Mouse (Mus musculus) liver, embryonic 14.5 days (tissue): Measurements from ENCODE around the gene Nxpe4. TPM values are rescaled to one million over a fixed set of nuclear protein-coding genes. Genes with fewer than 3 reads are reported as not detected.
A peak's percentile ranks its signal among the peaks of the same experiment; 100 is the strongest.

ENCODE experiments used
- ATAC-seq: fragments of 200-750 bp; cut with Nextera tagmentation; 2 replicates; pipeline ENCODE4 v1.8.0; 2017; ENCODE audit warnings: moderate number of reproducible peaks, mild to moderate bottlenecking, moderate library complexity; ENCODE audit not compliant: insufficient read depth
- DNase-seq, 3 experiments: peaks; one replicate each; pipeline ENCODE4 v3.0.0-alpha.2; 2012 to 2013; ENCODE audit warnings: low read depth in 3 of 3, low spot score in 3 of 3
- H3K27ac ChIP-seq: fragments of 300-500 bp; sonication (generic); 2 replicates; pipeline ENCODE4 v1.5.1; 2014; ENCODE audit warnings: moderate library complexity, mild to moderate bottlenecking, control low read depth, inconsistent platforms
- H3K27me3 ChIP-seq: fragments of 300-500 bp; sonication (generic); 2 replicates; pipeline ENCODE4 v1.6.1; 2014; ENCODE audit warnings: mild to moderate bottlenecking, low read length, moderate library complexity; ENCODE audit not compliant: control insufficient read depth, insufficient read depth
- H3K36me3 ChIP-seq: fragments of 300-500 bp; sonication (generic); replicated peaks from 2 replicates; pipeline ENCODE4 v1.6.1; 2014; ENCODE audit warnings: low read depth; ENCODE audit not compliant: control insufficient read depth, insufficient read depth
- H3K4me1 ChIP-seq, 2 experiments: fragments of 200-500 bp in 1 of 2; fragments of 300-500 bp in 1 of 2; sonication (generic) in 1 of 2; replicated peaks; 2 replicates each; pipeline ENCODE4 v1.6.1; 2012 to 2014; ENCODE audit warnings: antibody characterized with exemption in 1 of 2, inconsistent platforms in 1 of 2, low read length in 1 of 2; ENCODE audit not compliant: control insufficient read depth in 2 of 2, insufficient read depth in 2 of 2
- H3K4me2 ChIP-seq: fragments of 300-500 bp; sonication (generic); 2 replicates; pipeline ENCODE4 v1.6.1; 2014; ENCODE audit warnings: low read depth, mild to moderate bottlenecking, control low read depth, moderate library complexity
- H3K4me3 ChIP-seq, 2 experiments: fragments of 200-500 bp in 1 of 2; fragments of 300-500 bp in 1 of 2; sonication (generic) in 1 of 2; 2 replicates each; pipeline ENCODE4 v1.5.1; 2012 to 2014; ENCODE audit warnings: low read depth in 2 of 2, low read length in 2 of 2, mild to moderate bottlenecking in 2 of 2, control low read depth in 1 of 2, inconsistent platforms in 1 of 2, moderate library complexity in 1 of 2; ENCODE audit not compliant: insufficient read depth in 1 of 2
- H3K9ac ChIP-seq: fragments of 300-500 bp; sonication (generic); replicated peaks from 2 replicates; pipeline ENCODE4 v1.6.1; 2014; ENCODE audit warnings: mild to moderate bottlenecking, control low read depth, moderate library complexity
- H3K9me3 ChIP-seq: fragments of 300-500 bp; sonication (generic); 2 replicates; pipeline ENCODE4 v1.6.1; 2016; ENCODE audit warnings: low read length, mixed read lengths; ENCODE audit not compliant: control insufficient read depth
- CTCF ChIP-seq: IDR thresholded peaks from 2 replicates; pipeline ENCODE4 v1.5.1; 2016; ENCODE audit warnings: antibody characterized with exemption, low read depth, control low read depth
- EP300 ChIP-seq: IDR thresholded peaks from 2 replicates; pipeline ENCODE4 v1.6.1; 2016; ENCODE audit warnings: antibody characterized with exemption, low read depth
- WGBS: fragments of 180-500 bp; shearing (Covaris S2); extraction: QIAGEN DNeasy Blood & Tissue Kit; methylation state at CpG from one replicate; pipeline ENCODE4 v1.1.7; 2014; ENCODE audit not compliant: insufficient replicate concordance; 5-methylcytosine and 5-hydroxymethylcytosine counted together
- polyA plus RNA-seq, 2 experiments: library from polyadenylated mRNA; depleted of rRNA in 1 of 2; stranded (reverse) in 1 of 2; unstranded in 1 of 2; fragments of >200 nt; fragmentation: Nextera tagmentation in 1 of 2; extraction: Ambion mirVana in 1 of 2; gene quantifications; 2 replicates each; pipeline versions ENCODE4 v1.2.1 to v1.2.3; 2012 to 2014

Gene Nxpe4
- polyA plus RNA-seq, 2 experiments = 6.2 to 8.3 TPM

DNA sequence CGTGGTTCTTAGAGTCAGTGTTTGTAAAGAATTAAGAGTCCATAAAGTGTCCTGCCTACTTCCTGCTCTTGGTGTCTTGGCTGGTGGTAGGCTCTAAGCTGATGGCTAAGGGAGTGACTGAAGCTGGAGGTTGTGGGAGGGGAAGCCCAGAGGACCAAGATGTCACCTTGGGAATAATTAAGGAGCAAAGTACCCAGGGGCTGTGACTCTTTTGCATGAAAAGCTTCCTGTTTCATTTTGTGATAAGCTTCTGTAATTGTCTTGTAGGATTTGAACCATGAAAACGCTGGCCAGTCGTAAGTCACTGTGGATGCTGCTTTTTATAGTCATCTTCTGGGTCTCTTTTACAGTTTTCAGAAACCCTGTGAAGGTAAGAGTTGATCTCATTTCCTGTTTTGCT lies 228.2 kb downstream of the Nxpe4 start:
- no peaks in the 10 kb centered on the region for H3K27me3 ChIP-seq
- peaks cover 7% of the 10 kb centered on the region for H3K36me3 ChIP-seq
- no peak for TF ChIP-seq EP300
- H3K27ac ChIP-seq = no peak overlapping the region
- DNase-seq = no peak
- no peak overlapping the region for H3K4me3 ChIP-seq
- no peak overlapping the region for H3K9ac ChIP-seq
- no peaks in the 10 kb centered on the region for H3K9me3 ChIP-seq
- H3K4me2 ChIP-seq = no peak overlapping the region
- H3K4me1 ChIP-seq = 0 out of 4 replicates have a peak, but pooled peaks cover 2 to 3% of the 10 kb centered on the region in 2 experiments
- 60% methylated on average over 3 of the region's 3 CpGs for WGBS
- ATAC-seq = no peak

DNA sequence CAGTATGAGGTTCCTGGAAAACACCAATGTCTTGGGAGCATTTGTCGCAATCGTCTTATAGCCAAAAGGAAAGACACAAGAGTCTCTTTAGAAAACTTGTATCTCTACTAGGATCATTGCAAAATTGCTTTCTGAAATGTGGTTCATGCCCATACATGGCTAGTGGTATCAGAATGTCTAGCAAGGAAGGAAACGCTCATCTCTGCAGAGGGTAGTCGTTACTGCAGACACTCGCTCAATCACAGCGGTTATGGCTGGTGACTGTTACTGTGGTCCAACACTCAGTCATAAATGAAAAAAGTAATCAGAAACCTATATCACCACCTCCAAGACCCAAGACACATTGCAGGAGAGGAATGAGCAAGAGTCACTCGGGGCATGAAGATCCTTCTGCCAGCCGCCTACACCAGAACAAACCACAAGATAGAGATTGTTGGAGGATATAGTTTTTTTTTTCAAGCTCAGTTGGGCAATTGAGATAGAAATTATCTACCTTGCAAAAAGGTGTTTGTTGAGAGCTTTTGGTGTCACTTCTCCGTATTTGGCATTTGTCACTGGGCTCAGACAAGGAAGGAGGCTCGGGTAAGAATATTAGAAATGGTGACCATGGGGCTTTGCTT lies 241.9 kb downstream of the Nxpe4 start:
- H3K27me3 ChIP-seq = no peaks in the 10 kb centered on the region
- 65% methylated on average over 10 of the region's 10 CpGs for WGBS
- no peak overlapping the region for H3K9ac ChIP-seq
- no peak overlapping the region for H3K4me2 ChIP-seq
- DNase-seq = no peak
- ATAC-seq = no peak
- no peak overlapping the region for H3K27ac ChIP-seq
- H3K4me3 ChIP-seq = no peak overlapping the region
- no peaks in the 10 kb centered on the region for H3K4me1 ChIP-seq
- no peaks in the 10 kb centered on the region for H3K9me3 ChIP-seq
- no peak for TF ChIP-seq CTCF
- TF ChIP-seq EP300 = no peak
- H3K36me3 ChIP-seq = no peaks in the 10 kb centered on the region

DNA sequence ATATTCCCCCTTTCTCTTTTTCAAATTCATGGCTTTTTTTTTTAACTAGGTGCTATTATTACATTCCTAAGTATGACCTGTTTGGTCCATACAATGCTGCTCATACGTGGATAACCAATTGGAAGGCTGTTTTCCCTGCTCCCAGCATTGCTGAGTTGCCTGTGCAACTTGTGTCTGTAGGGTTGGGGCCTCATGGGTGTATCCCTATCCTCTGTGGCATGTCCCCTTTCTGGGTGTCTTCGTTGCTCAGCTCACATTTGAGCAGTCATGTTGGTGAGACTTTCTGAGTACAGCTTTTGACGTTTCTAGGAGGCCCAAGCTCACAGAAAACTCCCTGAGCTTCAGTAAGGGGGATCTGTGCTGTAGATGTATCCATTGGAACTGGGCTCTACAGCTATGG lies 242.9 kb downstream of the Nxpe4 start:
- TF ChIP-seq CTCF (no peak), EP300 (no peak)

DNA sequence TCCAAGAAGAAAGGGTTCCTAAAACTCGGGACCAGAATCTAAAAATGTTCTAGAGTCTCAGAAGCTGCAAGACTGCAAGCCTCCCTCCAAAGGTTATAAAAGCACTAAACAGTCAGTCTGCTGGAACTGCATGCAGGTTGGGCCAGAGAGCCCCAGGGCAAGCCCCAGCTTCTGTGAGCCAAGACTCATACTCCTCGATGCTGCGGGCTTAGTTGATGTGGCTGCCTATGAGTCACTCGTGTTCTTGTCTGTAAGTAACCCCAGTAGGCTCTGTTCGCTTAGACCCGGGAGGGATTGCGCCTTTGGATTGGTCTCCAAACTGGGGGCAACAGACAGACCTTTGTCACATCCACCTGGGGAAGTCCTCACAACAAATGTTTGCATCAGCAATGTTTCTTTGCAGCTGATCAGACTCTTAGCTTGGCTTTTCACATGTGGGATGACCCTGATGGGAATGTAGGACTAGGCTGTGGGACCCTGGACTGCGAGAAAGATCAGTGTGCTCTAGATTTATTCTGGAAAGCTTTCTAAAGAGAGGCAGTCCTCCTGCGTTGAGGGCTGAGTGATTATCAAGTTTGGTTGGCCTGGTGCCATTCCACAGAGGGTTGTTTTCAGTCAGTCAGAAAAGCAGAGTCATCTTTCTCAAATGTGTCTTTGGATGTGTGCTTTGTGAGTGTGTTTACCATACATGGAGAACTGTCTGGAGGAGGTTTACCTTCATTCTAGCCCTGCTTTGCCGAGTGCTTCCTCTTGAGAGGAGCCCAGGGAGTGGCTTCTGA lies 245.9 kb downstream of the Nxpe4 start:
- Histone ChIP-seq H3K36me3 (no peaks in the 10 kb centered on the region), H3K27ac (no peak overlapping the region), H3K4me3 (no peak overlapping the region), H3K4me1 (peaks cover 3 to 6% of the 10 kb centered on the region in 2 experiments), H3K9ac (no peak overlapping the region), H3K27me3 (no peaks in the 10 kb centered on the region), H3K4me2 (no peak overlapping the region), H3K9me3 (no peaks in the 10 kb centered on the region)
- no peak for TF ChIP-seq EP300
- no peak for TF ChIP-seq CTCF
- ATAC-seq (no peak), DNase-seq (no peak)
- WGBS = 66% methylated on average over 10 of the region's 10 CpGs

More for the DNA sequence above, 242.9 kb downstream of the Nxpe4 start:
- ATAC-seq (no peak), DNase-seq (no peak)
- Histone ChIP-seq H3K4me1 (no peaks in the 10 kb centered on the region), H3K4me3 (no peak overlapping the region), H3K36me3 (no peaks in the 10 kb centered on the region), H3K27me3 (no peaks in the 10 kb centered on the region), H3K27ac (no peak overlapping the region), H3K4me2 (no peak overlapping the region), H3K9me3 (no peaks in the 10 kb centered on the region), H3K9ac (no peak overlapping the region)
- WGBS = 42% methylated on average over 3 of the region's 3 CpGs

DNA sequence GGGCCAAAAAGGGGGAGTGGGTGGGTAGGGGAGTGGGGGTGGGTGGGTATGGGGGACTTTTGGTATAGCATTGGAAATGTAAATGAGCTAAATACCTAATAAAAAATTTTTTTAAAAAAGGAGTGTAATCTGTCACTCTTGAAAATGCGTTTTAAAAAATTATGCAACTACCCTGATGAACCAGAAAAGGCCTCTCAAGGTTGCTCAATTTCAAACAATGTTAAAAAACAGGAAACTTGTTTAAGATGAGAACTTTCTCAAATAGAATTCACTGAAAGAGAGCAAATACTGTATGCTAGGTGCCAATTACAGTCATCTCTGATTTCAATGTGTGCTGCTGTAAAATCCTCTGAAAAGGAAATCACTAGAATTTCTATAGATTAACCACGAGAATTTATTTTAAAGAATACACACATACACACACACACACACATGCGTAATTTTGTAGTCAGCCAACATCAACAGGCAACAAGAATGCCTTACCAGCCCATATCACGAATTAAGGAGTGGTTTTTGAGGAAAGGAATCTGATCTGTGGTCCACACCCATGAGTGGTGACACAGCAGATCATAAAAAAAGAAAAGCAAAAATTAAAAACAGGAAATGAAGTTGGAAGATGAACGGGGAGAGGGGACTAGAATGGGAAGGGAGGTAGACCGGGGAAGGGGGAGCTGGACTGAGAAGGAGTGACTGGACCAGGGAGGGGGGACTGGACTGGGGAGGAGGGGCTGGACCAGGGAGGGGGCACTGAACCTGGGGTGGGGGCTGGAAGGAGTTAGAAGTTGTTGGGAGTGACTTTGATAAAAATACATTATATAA lies 248.6 kb downstream of the Nxpe4 start:
- TF ChIP-seq CTCF (no peak), EP300 (no peak)
- DNase-seq = peak in 1 of 3 experiments; percentile 16
- no peak for ATAC-seq
- Histone ChIP-seq H3K27me3 (no peaks in the 10 kb centered on the region), H3K4me2 (no peak overlapping the region), H3K27ac (no peak overlapping the region), H3K36me3 (no peaks in the 10 kb centered on the region), H3K4me1 (peaks cover 3 to 6% of the 10 kb centered on the region in 2 experiments), H3K9me3 (no peaks in the 10 kb centered on the region), H3K9ac (no peak overlapping the region), H3K4me3 (no peak overlapping the region)
- 32% methylated on average over 6 of the region's 6 CpGs for WGBS
